Comparison of ENCODE assay signal across 8 mouse cellular contexts in genomic region chr15:82033762-82034161, GRCm38 (mm10). TPM values are rescaled to one million over a fixed set of nuclear protein-coding genes. Genes with fewer than 3 reads are reported as not detected.
DNase-seq lines count a peak whose midpoint lies in the region; ATAC-seq and TF ChIP-seq lines count a peak whose summit lies in the region.

Gene Desi1 (minus strand): TSS chr15:82033862.

- no peak within 1 kb of the TSS for H3K9ac ChIP-seq in forebrain, embryonic 13.5 days
- H3K9ac ChIP-seq in hindbrain, embryonic 12.5 days = no peak within 1 kb of the TSS
- no peak within 1 kb of the TSS for H3K9ac ChIP-seq in liver, postnatal 0 days (replicated peaks)

- H3K79me3 ChIP-seq in C2C12 (ENCODE audit: low read depth) = no peaks in the 10 kb centered on the region

- H3K4me2 ChIP-seq in forebrain, embryonic 13.5 days = no peak within 1 kb of the TSS
- H3K4me2 ChIP-seq in hindbrain, embryonic 12.5 days (replicated peaks) = no peak within 1 kb of the TSS
- no peak within 1 kb of the TSS for H3K4me2 ChIP-seq in liver, postnatal 0 days (ENCODE audit: low read depth, low read length)

- no peak for TF ChIP-seq CTCF in C2C12 (IDR thresholded peaks at IDR 0.05; ENCODE audit: control insufficient read depth, insufficient read depth, insufficient read length)
- no peak for TF ChIP-seq CTCF in liver, postnatal 0 days (IDR thresholded peaks at IDR 0.05; ENCODE audit: low read depth)

- H3K4me1 ChIP-seq in forebrain, embryonic 13.5 days = no peaks in the 10 kb centered on the region
- no peaks in the 10 kb centered on the region for H3K4me1 ChIP-seq in hindbrain, embryonic 12.5 days
- no peaks in the 10 kb centered on the region for H3K4me1 ChIP-seq in liver, postnatal 0 days (ENCODE audit: insufficient read depth)

- DNase-seq in adrenal gland, adult 18-20 months (ENCODE audit: low spot score in 2 of 2) = no peak
- DNase-seq in adrenal gland, adult (ENCODE audit: inconsistent age in 2 of 2, low spot score in 1 of 2) = no peak
- DNase-seq in liver, postnatal 0 days = no peak
- DNase-seq in cerebellum, adult 18-20 months = no peak
- DNase-seq in right cerebral cortex, postnatal 25 days = no peak

- WGBS in forebrain, embryonic 13.5 days = 97% methylated on average over 4 of the region's 4 CpGs
- 91% methylated on average over 4 of the region's 4 CpGs for WGBS in hindbrain, embryonic 12.5 days
- WGBS in liver, postnatal 0 days (ENCODE audit: insufficient replicate concordance) = 94% methylated on average over 4 of the region's 4 CpGs

- no peaks in the 10 kb centered on the region for H3K79me2 ChIP-seq in C2C12 (ENCODE audit: control insufficient read depth, insufficient read depth)

- no peak for ATAC-seq in forebrain, embryonic 13.5 days
- no peak for ATAC-seq in hindbrain, embryonic 12.5 days (ENCODE audit: low FRiP score)
- no peak for ATAC-seq in liver, postnatal 0 days

- no peak within 1 kb of the TSS for H3K4me3 ChIP-seq in C2C12 (ENCODE audit: insufficient read depth, poor library complexity, severe bottlenecking)
- H3K4me3 ChIP-seq in forebrain, embryonic 13.5 days = no peak within 1 kb of the TSS
- H3K4me3 ChIP-seq in hindbrain, embryonic 12.5 days = no peak within 1 kb of the TSS
- H3K4me3 ChIP-seq in liver, postnatal 0 days (ENCODE audit: low read depth, low read length) = no peak within 1 kb of the TSS

- peaks cover 88% of the 10 kb centered on the region for H3K36me3 ChIP-seq in C2C12 (ENCODE audit: control insufficient read depth, insufficient read depth)
- peaks cover 93% of the 10 kb centered on the region for H3K36me3 ChIP-seq in forebrain, embryonic 13.5 days (ENCODE audit: poor library complexity, severe bottlenecking)
- H3K36me3 ChIP-seq in hindbrain, embryonic 12.5 days = peaks cover 61% of the 10 kb centered on the region
- peaks cover 61% of the 10 kb centered on the region for H3K36me3 ChIP-seq in liver, postnatal 0 days (replicated peaks; ENCODE audit: insufficient read depth, low read length)

- no peak within 1 kb of the TSS for H3ac ChIP-seq in C2C12 (ENCODE audit: control insufficient read depth, insufficient read length, low read depth)

- no peaks in the 10 kb centered on the region for H3K9me3 ChIP-seq in forebrain, embryonic 13.5 days (replicated peaks)
- H3K9me3 ChIP-seq in hindbrain, embryonic 12.5 days (replicated peaks) = no peaks in the 10 kb centered on the region
- no peaks in the 10 kb centered on the region for H3K9me3 ChIP-seq in liver, postnatal 0 days (ENCODE audit: low read length)

- no peak within 1 kb of the TSS for H3K27ac ChIP-seq in forebrain, embryonic 13.5 days
- H3K27ac ChIP-seq in hindbrain, embryonic 12.5 days = no peak within 1 kb of the TSS
- H3K27ac ChIP-seq in liver, postnatal 0 days (ENCODE audit: low read depth) = no peak within 1 kb of the TSS

- no peaks in the 10 kb centered on the region for H3K27me3 ChIP-seq in C2C12 (ENCODE audit: control insufficient read depth, insufficient read depth, insufficient read length)
- H3K27me3 ChIP-seq in forebrain, embryonic 13.5 days = no peaks in the 10 kb centered on the region
- H3K27me3 ChIP-seq in hindbrain, embryonic 12.5 days = no peaks in the 10 kb centered on the region
- no peaks in the 10 kb centered on the region for H3K27me3 ChIP-seq in liver, postnatal 0 days (ENCODE audit: insufficient read depth, low read length)

- no peak for TF ChIP-seq EP300 in liver, postnatal 0 days (IDR thresholded peaks at IDR 0.05; ENCODE audit: low read depth)

TF ChIP-seq in C2C12, 6 proteins besides CTCF, POLR2A, EP300 and RAD21:
- TF ChIP-seq MYOG (IDR thresholded peaks at IDR 0.05; ENCODE audit: control insufficient read depth, extremely low read depth, insufficient read length) (no peak), USF1 (IDR thresholded peaks at IDR 0.05; ENCODE audit: low read depth) (no peak), FOSL1 (IDR thresholded peaks at IDR 0.05; ENCODE audit: insufficient read depth, low read length, poor library complexity, severe bottlenecking) (no peak), MAX (IDR thresholded peaks at IDR 0.05) (no peak), MYOD1 (IDR thresholded peaks at IDR 0.05; ENCODE audit: control insufficient read depth, insufficient read length, low read depth) (no peak), CEBPB (IDR thresholded peaks at IDR 0.05; ENCODE audit: low read depth) (no peak)

RNA-seq across cellular contexts. Expression of gene Desi1, which starts in this region (rescaled TPM):
- total RNA-seq in adrenal gland, adult 18-20 months (2021) = 100 to 1,000 TPM in 1 of 2 experiments, 10 to 100 TPM in 1; 52.7 to 123 TPM
- polyA plus RNA-seq in C2C12 (2012; fragmentation: generic; extraction: Trizol) = 56.6 TPM
- polyA plus RNA-seq in forebrain, embryonic 13.5 days (2015; fragmentation: Nextera tagmentation; extraction: Ambion mirVana) = 36.7 and 38.4 TPM in 2 replicates
- polyA plus RNA-seq in hindbrain, embryonic 12.5 days (2016; fragmentation: Nextera tagmentation; extraction: Ambion mirVana) = 41.4 and 42.3 TPM in 2 replicates
- 14.6 and 15.0 TPM in 2 replicates for polyA plus RNA-seq in liver, postnatal 0 days (2015; fragmentation: Nextera tagmentation; extraction: Ambion mirVana)
